Mouse (Mus musculus) intestine, embryonic 14.5 days (tissue): Measurements from ENCODE around the gene 4933430I17Rik. TPM values are rescaled to one million over a fixed set of nuclear protein-coding genes. Genes with fewer than 3 reads are reported as not detected.

Source experiments
- ATAC-seq: fragments of 200-750 bp; cut with Nextera tagmentation; replicated peaks from 2 replicates; pipeline ENCODE4 v1.8.0; 2017; ENCODE audit warnings: low read depth, moderate number of reproducible peaks, moderate TSS enrichment, moderate library complexity; ENCODE audit not compliant: low FRiP score, low TSS enrichment
- DNase-seq: peaks from one replicate; pipeline ENCODE4 v3.0.0-alpha.2; 2018; ENCODE audit warnings: low spot score
- H3K27ac ChIP-seq: fragments of 300-500 bp; sonication (generic); 2 replicates; pipeline ENCODE4 v1.5.1; 2014; ENCODE audit warnings: low read depth, mild to moderate bottlenecking, control low read depth
- H3K27me3 ChIP-seq: fragments of 300-500 bp; sonication (generic); replicated peaks from 2 replicates; pipeline ENCODE4 v1.6.1; 2014; ENCODE audit warnings: low read length, control low read depth; ENCODE audit not compliant: control insufficient read depth, insufficient read depth
- H3K36me3 ChIP-seq: fragments of 300-500 bp; sonication (generic); 2 replicates; pipeline ENCODE4 v1.6.1; 2014; ENCODE audit warnings: low read length, control low read depth; ENCODE audit not compliant: control insufficient read depth, insufficient read depth
- H3K4me1 ChIP-seq: fragments of 300-500 bp; sonication (generic); replicated peaks from 2 replicates; pipeline ENCODE4 v1.6.1; 2014; ENCODE audit warnings: low read length, control low read depth, mixed read lengths; ENCODE audit not compliant: control insufficient read depth, insufficient read depth
- H3K4me2 ChIP-seq: fragments of 300-500 bp; sonication (generic); 2 replicates; pipeline ENCODE4 v1.6.1; 2014; ENCODE audit warnings: low read length
- H3K4me3 ChIP-seq: fragments of 300-500 bp; sonication (generic); 2 replicates; pipeline ENCODE4 v1.5.1; 2014; ENCODE audit warnings: low read depth, low read length, control low read depth, mixed read lengths
- H3K9ac ChIP-seq: fragments of 300-500 bp; sonication (generic); 2 replicates; pipeline ENCODE4 v1.6.1; 2014; ENCODE audit warnings: mild to moderate bottlenecking, low read length
- H3K9me3 ChIP-seq: fragments of 300-500 bp; sonication (generic); 2 replicates; pipeline ENCODE4 v1.6.1; 2016; ENCODE audit warnings: low read length, control low read depth; ENCODE audit not compliant: control insufficient read depth
- WGBS: fragments of 180-500 bp; shearing (Covaris S2); extraction: QIAGEN DNeasy Blood & Tissue Kit; methylation state at CpG from one replicate; pipeline ENCODE4 v1.1.7; 2014; 5-methylcytosine and 5-hydroxymethylcytosine counted together
- polyA plus RNA-seq: library from polyadenylated mRNA; unstranded; fragments of >200 nt; fragmentation: Nextera tagmentation; extraction: Ambion mirVana; gene quantifications from 2 replicates; pipeline ENCODE4 v1.2.1, GENCODE M21; 2014

4933430I17Rik gene
- polyA plus RNA-seq, 1 experiment from 2014 or later = 0.26 TPM

DNA sequence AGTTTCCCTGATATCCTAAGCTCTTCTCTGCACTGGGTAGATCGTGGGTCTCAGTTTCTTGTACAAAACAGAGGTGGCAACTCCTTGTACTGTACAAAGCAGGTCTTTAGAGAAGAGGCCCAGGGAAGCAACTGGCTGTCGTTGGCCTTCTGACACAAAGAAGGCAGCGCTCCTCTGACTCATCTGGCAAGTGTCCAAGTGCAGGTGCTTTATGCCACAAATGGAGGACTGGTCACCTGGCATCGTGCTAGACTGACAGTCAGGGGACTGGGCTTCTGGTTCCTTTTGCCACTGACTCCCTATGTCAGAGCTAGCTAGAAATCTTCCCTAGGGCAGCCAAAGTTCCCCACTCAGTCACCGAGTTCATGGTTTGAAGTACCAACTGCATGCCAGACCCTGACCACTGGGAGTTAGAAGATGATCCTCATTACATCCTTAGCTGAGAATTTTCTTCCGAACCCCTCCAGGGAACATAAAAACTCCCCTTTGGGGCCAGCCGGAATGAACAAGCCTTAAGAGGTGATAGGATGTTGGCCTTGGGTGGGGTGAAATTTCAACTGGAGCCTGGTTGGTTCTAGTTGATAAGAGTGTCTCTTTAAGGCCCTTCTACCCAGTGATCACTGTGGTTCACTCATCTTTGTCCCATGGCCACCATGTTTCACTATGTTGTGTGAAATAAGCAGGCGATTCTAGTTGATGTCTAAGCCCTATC, 39.6 kb upstream of the 4933430I17Rik start:
- no peak overlapping the region for H3K9ac ChIP-seq
- 83% methylated on average over 8 of the region's 8 CpGs for WGBS
- H3K4me2 ChIP-seq = no peak overlapping the region
- no peaks in the 10 kb centered on the region for H3K9me3 ChIP-seq
- no peaks in the 10 kb centered on the region for H3K4me1 ChIP-seq
- no peak overlapping the region for H3K27ac ChIP-seq
- ATAC-seq (no peak), DNase-seq (no peak)
- no peak overlapping the region for H3K4me3 ChIP-seq
- 0 out of 2 replicates have a peak, but pooled peaks cover 4% of the 10 kb centered on the region for H3K36me3 ChIP-seq
- no peaks in the 10 kb centered on the region for H3K27me3 ChIP-seq

- WGBS = 91% methylated on average over 15 of the region's 15 CpGs
- no peak for ATAC-seq
These were observed 38.9 kb upstream of the 4933430I17Rik start for GRCm38 (mm10) chr4:62486162-62486696.

GRCm38 (mm10) chr4:62487172-62487571, 38.0 kb upstream of the 4933430I17Rik start:
- H3K4me3 ChIP-seq = no peak overlapping the region
- DNase-seq (no peak), ATAC-seq (no peak)
- H3K36me3 ChIP-seq = 0 out of 2 replicates have a peak, but pooled peaks cover 4% of the 10 kb centered on the region
- no peaks in the 10 kb centered on the region for H3K9me3 ChIP-seq
- no peaks in the 10 kb centered on the region for H3K4me1 ChIP-seq
- H3K9ac ChIP-seq = no peak overlapping the region
- WGBS = 87% methylated on average over 5 of the region's 5 CpGs
- H3K27me3 ChIP-seq = no peaks in the 10 kb centered on the region
- H3K4me2 ChIP-seq = no peak overlapping the region
- no peak overlapping the region for H3K27ac ChIP-seq

More at GRCm38 (mm10) chr4:62486162-62486696, 38.9 kb upstream of the 4933430I17Rik start:
- no peak overlapping the region for H3K9ac ChIP-seq
- no peak overlapping the region for H3K4me2 ChIP-seq
- DNase-seq = no peak
- no peak overlapping the region for H3K27ac ChIP-seq
- no peaks in the 10 kb centered on the region for H3K27me3 ChIP-seq
- no peaks in the 10 kb centered on the region for H3K4me1 ChIP-seq
- no peaks in the 10 kb centered on the region for H3K9me3 ChIP-seq
- 0 out of 2 replicates have a peak, but pooled peaks cover 4% of the 10 kb centered on the region for H3K36me3 ChIP-seq
- H3K4me3 ChIP-seq = no peak overlapping the region

DNA sequence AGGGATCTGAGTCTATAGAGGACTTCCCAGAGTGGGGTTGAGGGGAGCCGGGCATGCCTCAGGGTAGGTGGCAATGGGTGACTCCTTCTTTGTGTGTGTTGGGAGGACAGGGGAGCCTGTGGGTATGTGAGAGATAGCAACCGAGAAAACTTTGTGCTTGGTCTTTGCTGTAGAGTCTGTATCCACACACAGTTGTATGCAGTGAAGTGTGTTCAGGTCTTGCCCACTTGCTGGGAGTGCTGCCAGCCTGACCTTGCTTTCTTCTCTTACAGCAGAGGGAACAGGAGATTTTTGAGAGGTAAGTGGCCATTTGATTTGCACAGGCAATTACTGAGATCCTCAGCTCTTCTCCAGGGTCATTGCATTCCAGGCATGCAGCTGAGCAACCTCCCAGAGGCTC, 37.3 kb upstream of the 4933430I17Rik start:
- WGBS = 92% methylated on average over 2 of the region's 2 CpGs
- H3K27me3 ChIP-seq = no peaks in the 10 kb centered on the region
- no peak overlapping the region for H3K9ac ChIP-seq
- no peak for DNase-seq
- no peak for ATAC-seq
- H3K27ac ChIP-seq = no peak overlapping the region
- no peak overlapping the region for H3K4me3 ChIP-seq
- H3K4me1 ChIP-seq = no peaks in the 10 kb centered on the region
- no peaks in the 10 kb centered on the region for H3K9me3 ChIP-seq
- no peak overlapping the region for H3K4me2 ChIP-seq
- 0 out of 2 replicates have a peak, but pooled peaks cover 4% of the 10 kb centered on the region for H3K36me3 ChIP-seq

GRCm38 (mm10) chr4:62492682-62493081, 32.5 kb upstream of the 4933430I17Rik start:
- ATAC-seq (no peak), DNase-seq (no peak)
- Histone ChIP-seq H3K4me2 (no peak overlapping the region), H3K27me3 (no peaks in the 10 kb centered on the region), H3K9me3 (no peaks in the 10 kb centered on the region), H3K4me3 (no peak overlapping the region), H3K9ac (no peak overlapping the region), H3K4me1 (no peaks in the 10 kb centered on the region), H3K36me3 (no peaks in the 10 kb centered on the region), H3K27ac (no peak overlapping the region)
- 79% methylated on average over 2 of the region's 2 CpGs for WGBS

GRCm38 (mm10) chr4:62494230-62494629, 30.9 kb upstream of the 4933430I17Rik start:
- ATAC-seq (no peak), DNase-seq (no peak)
- H3K9me3 ChIP-seq = no peaks in the 10 kb centered on the region
- 71% methylated on average over 9 of the region's 9 CpGs for WGBS
- H3K9ac ChIP-seq = no peak overlapping the region
- no peaks in the 10 kb centered on the region for H3K4me1 ChIP-seq
- H3K4me2 ChIP-seq = no peak overlapping the region
- no peaks in the 10 kb centered on the region for H3K27me3 ChIP-seq
- H3K36me3 ChIP-seq = peaks cover 14% of the 10 kb centered on the region
- no peak overlapping the region for H3K4me3 ChIP-seq
- no peak overlapping the region for H3K27ac ChIP-seq

GRCm38 (mm10) chr4:62495946-62496345, 29.2 kb upstream of the 4933430I17Rik start:
- whole genome bisulfite sequencing = 70% methylated on average over 8 of the region's 8 CpGs
- DNase-seq (no peak), ATAC-seq (no peak)
- no peaks in the 10 kb centered on the region for H3K9me3 ChIP-seq
- H3K27ac ChIP-seq = no peak overlapping the region
- H3K4me1 ChIP-seq = no peaks in the 10 kb centered on the region
- H3K9ac ChIP-seq = no peak overlapping the region
- H3K4me3 ChIP-seq = no peak overlapping the region
- no peak overlapping the region for H3K4me2 ChIP-seq
- no peaks in the 10 kb centered on the region for H3K27me3 ChIP-seq
- peaks cover 20% of the 10 kb centered on the region for H3K36me3 ChIP-seq

- WGBS = 67% methylated on average over 8 of the region's 8 CpGs
- no peak for ATAC-seq
- no peak overlapping the region for H3K4me3 ChIP-seq
- no peaks in the 10 kb centered on the region for H3K27me3 ChIP-seq
- no peak overlapping the region for H3K9ac ChIP-seq
- H3K36me3 ChIP-seq = peaks cover 20% of the 10 kb centered on the region
- no peak for DNase-seq
- H3K4me1 ChIP-seq = 0 out of 2 replicates have a peak, but pooled peaks cover 2% of the 10 kb centered on the region
- H3K4me2 ChIP-seq = no peak overlapping the region
- no peak overlapping the region for H3K27ac ChIP-seq
- H3K9me3 ChIP-seq = no peaks in the 10 kb centered on the region
These were observed 28.4 kb upstream of the 4933430I17Rik start for GRCm38 (mm10) chr4:62496815-62497214.

- Histone ChIP-seq H3K9ac (no peak overlapping the region), H3K27ac (no peak overlapping the region), H3K9me3 (no peaks in the 10 kb centered on the region), H3K27me3 (no peaks in the 10 kb centered on the region), H3K4me2 (peak overlapping the region; percentile 60), H3K36me3 (peaks cover 20% of the 10 kb centered on the region), H3K4me1 (0 out of 2 replicates have a peak, but pooled peaks cover 5% of the 10 kb centered on the region), H3K4me3 (peak overlapping the region; percentile 85; the same call in 1 of the 2 replicates)
- DNase-seq = no peak
- ATAC-seq = no peak
- 77% methylated on average over 4 of the region's 4 CpGs for whole genome bisulfite sequencing
These were observed 24.4 kb upstream of the 4933430I17Rik start for GRCm38 (mm10) chr4:62500799-62501198.
